In the genomic region with DNA sequence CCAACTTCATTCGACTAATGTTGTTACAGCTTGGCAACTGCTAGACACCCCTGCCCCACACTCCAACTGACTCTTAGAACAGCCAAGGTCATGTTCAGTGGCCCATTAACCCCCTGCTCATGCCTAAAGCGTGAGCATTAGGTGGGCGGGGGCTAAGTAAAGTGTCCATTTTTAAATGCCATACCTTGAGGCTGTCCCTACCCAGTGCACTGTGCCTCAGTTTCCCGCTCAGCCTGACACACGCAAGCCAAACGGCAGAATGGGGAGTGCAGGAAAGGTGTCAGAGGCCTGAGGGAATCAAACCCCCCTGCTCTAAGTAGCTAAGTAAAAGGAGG, we compare ENCODE assay signal across 12 mouse cellular contexts. TPM values are rescaled to one million over a fixed set of nuclear protein-coding genes. Genes with fewer than 3 reads are reported as not detected.
DNase-seq lines count a peak whose midpoint lies in the region; ATAC-seq and TF ChIP-seq lines count a peak whose summit lies in the region.
"Had no signal": no experiment of that assay in that cellular context is flagged by ENCODE, and none has a peak within 500 bp of the region (broad histone marks: within the 10 kb centered on the region; RNA-seq: fewer than 3 reads in every experiment).

No protein-coding gene starts in this region.

- H3K79me2 ChIP-seq in heart, adult 2 months (replicated peaks; ENCODE audit: control insufficient read depth, insufficient read depth, low read length): no peaks in the 10 kb centered on the region

- no peak for TF ChIP-seq EP300 in heart, adult 2 months (IDR thresholded peaks at IDR 0.05; ENCODE audit: insufficient read depth, low read depth, low read length)

- H3K9me3 ChIP-seq in E14TG2a.4 (ENCODE audit: low read length): no peaks in the 10 kb centered on the region
- no peaks in the 10 kb centered on the region for H3K9me3 ChIP-seq in forebrain, embryonic 15.5 days
- no peaks in the 10 kb centered on the region for H3K9me3 ChIP-seq in limb, embryonic 15.5 days
- H3K9me3 ChIP-seq: intestine, embryonic 15.5 days had no signal

- no peak overlapping the region for H3K9ac ChIP-seq in heart, adult 2 months (ENCODE audit: low read depth, low read length)
- no peak overlapping the region for H3K9ac ChIP-seq in forebrain, embryonic 15.5 days (replicated peaks)
- no peak overlapping the region for H3K9ac ChIP-seq in limb, embryonic 15.5 days
- H3K9ac ChIP-seq: intestine, embryonic 15.5 days had no signal

- H3K4me3 ChIP-seq in heart, adult 2 months: no peak overlapping the region
- peak overlapping the region; percentile 43; the same call in 1 of the 2 replicates for H3K4me3 ChIP-seq in E14TG2a.4 (replicated peaks; ENCODE audit: low read length)
- H3K4me3 ChIP-seq in forebrain, embryonic 15.5 days: no peak overlapping the region
- no peak overlapping the region for H3K4me3 ChIP-seq in limb, embryonic 15.5 days
- H3K4me3 ChIP-seq: intestine, embryonic 15.5 days had no signal

- no peaks in the 10 kb centered on the region; the same call in 1 of the 2 replicates for H3K27me3 ChIP-seq in heart, adult 2 months (ENCODE audit: control insufficient read depth, insufficient read depth, low read length)
- H3K27me3 ChIP-seq in E14TG2a.4 (ENCODE audit: insufficient read depth, low read length): peaks cover 64% of the 10 kb centered on the region
- no peaks in the 10 kb centered on the region for H3K27me3 ChIP-seq in forebrain, embryonic 15.5 days
- H3K27me3 ChIP-seq in limb, embryonic 15.5 days: 0 out of 2 replicates have a peak, but pooled peaks cover 3% of the 10 kb centered on the region
- H3K27me3 ChIP-seq: intestine, embryonic 15.5 days had no signal

- TF ChIP-seq CTCF in heart, adult 2 months (IDR thresholded peaks at IDR 0.05): no peak
- TF ChIP-seq CTCF in E14TG2a.4 (conservative IDR thresholded peaks at IDR 0.05; ENCODE audit: low read length): no peak

- H3K27ac ChIP-seq in heart, adult 2 months: peak overlapping the region; percentile 33; the same call in 1 of the 2 replicates
- peak overlapping the region; percentile 77 for H3K27ac ChIP-seq in forebrain, embryonic 15.5 days (replicated peaks)
- 0 out of 2 replicates have a peak overlapping the region, but pooled peaks have one; percentile 33 for H3K27ac ChIP-seq in limb, embryonic 15.5 days
- H3K27ac ChIP-seq: intestine, embryonic 15.5 days had no signal

- DNase-seq in heart, adult 2 months: no peak
- no peak for DNase-seq in heart, postnatal 4 days
- no peak for DNase-seq in urinary bladder, postnatal 10 days (ENCODE audit: low spot score)
- DNase-seq in yolk sac, embryonic 10.5 days (ENCODE audit: low spot score): no peak
- no peak for DNase-seq in cerebellum, adult 11 months
- DNase-seq: adrenal gland, adult 8-10 months; cerebellum, adult 18-20 months; gastrocnemius, postnatal 36 days had no signal

- 65% methylated on average over 6 of the region's 6 CpGs for WGBS in heart, adult 2 months
- WGBS in forebrain, embryonic 15.5 days: 19% methylated on average over 6 of the region's 6 CpGs
- 35% methylated on average over 6 of the region's 6 CpGs for WGBS in limb, embryonic 15.5 days

- no peak for TF ChIP-seq POLR2A in heart, adult 2 months (IDR thresholded peaks at IDR 0.05; ENCODE audit: insufficient read depth, low read depth, low read length)

- intact Hi-C loops in heart, adult 2 months (cut with DNase I): no loop called here

- H3K4me2 ChIP-seq in forebrain, embryonic 15.5 days (replicated peaks): no peak overlapping the region
- no peak overlapping the region for H3K4me2 ChIP-seq in limb, embryonic 15.5 days
- H3K4me2 ChIP-seq: intestine, embryonic 15.5 days had no signal

- ATAC-seq in forebrain, embryonic 15.5 days (replicated peaks): no peak
- ATAC-seq in limb, embryonic 15.5 days (ENCODE audit: insufficient number of reproducible peaks, low FRiP score, low TSS enrichment, low read depth): peak; percentile 2; the same call in 1 of the 2 replicates
- ATAC-seq: intestine, embryonic 15.5 days had no signal

- H3K4me1 ChIP-seq in heart, adult 2 months (ENCODE audit: control insufficient read depth, insufficient read depth, low read length): peaks cover 8% of the 10 kb centered on the region; the same call in 1 of the 2 replicates
- peaks cover 66% of the 10 kb centered on the region for H3K4me1 ChIP-seq in E14TG2a.4 (replicated peaks; ENCODE audit: low read depth, low read length)
- peaks cover 23% of the 10 kb centered on the region for H3K4me1 ChIP-seq in forebrain, embryonic 15.5 days
- H3K4me1 ChIP-seq in limb, embryonic 15.5 days: peaks cover 26% of the 10 kb centered on the region

- no peaks in the 10 kb centered on the region for H3K36me3 ChIP-seq in heart, adult 2 months (ENCODE audit: control insufficient read depth, insufficient read depth, low read length)
- no peaks in the 10 kb centered on the region for H3K36me3 ChIP-seq in E14TG2a.4 (ENCODE audit: insufficient read depth, low read length)
- H3K36me3 ChIP-seq in forebrain, embryonic 15.5 days: no peaks in the 10 kb centered on the region
- H3K36me3 ChIP-seq in limb, embryonic 15.5 days: no peaks in the 10 kb centered on the region
- H3K36me3 ChIP-seq: intestine, embryonic 15.5 days had no signal

RNA-seq across cellular contexts. Expression of a gene that starts 12.6 kb away (rescaled TPM):
- total RNA-seq in heart, adult 2 months (2021): 100 to 1,000 TPM; 629 to 748 TPM
- polyA plus RNA-seq in heart, adult 2 months (2012; rRNA removed): 329 and 365 TPM in 2 replicates
- total RNA-seq in heart, postnatal 4 days (2021): 100 to 1,000 TPM; 463 to 468 TPM
- 6.0 and 7.9 TPM in 2 replicates for polyA plus RNA-seq in forebrain, embryonic 15.5 days (2015; fragmentation: Nextera tagmentation; extraction: Ambion mirVana)
- 59.9 and 65.2 TPM in 2 replicates for polyA plus RNA-seq in limb, embryonic 15.5 days (2015; fragmentation: Nextera tagmentation; extraction: Ambion mirVana)

RNA-seq across cellular contexts. Expression of a gene that starts 13.7 kb away (rescaled TPM):
- 1 to 10 TPM; 1.1 to 1.2 TPM for total RNA-seq in heart, adult 2 months (2021)
- 0.59 and 1.0 TPM in 2 replicates for polyA plus RNA-seq in heart, adult 2 months (2012; rRNA removed)
- 1 to 10 TPM; 1.1 to 1.2 TPM for total RNA-seq in heart, postnatal 4 days (2021)
- polyA plus RNA-seq in forebrain, embryonic 15.5 days (2015; fragmentation: Nextera tagmentation; extraction: Ambion mirVana): 0.13 and 0.14 TPM in 2 replicates
- polyA plus RNA-seq in limb, embryonic 15.5 days (2015; fragmentation: Nextera tagmentation; extraction: Ambion mirVana): 0.35 and 0.84 TPM in 2 replicates

RNA-seq across cellular contexts. Expression of a gene that starts 42.1 kb away (rescaled TPM):
- total RNA-seq in heart, adult 2 months (2021): under 1 TPM; 0.14 to 0.52 TPM
- 0.82 and 1.3 TPM in 2 replicates for polyA plus RNA-seq in heart, adult 2 months (2012; rRNA removed)
- under 1 TPM; 0.11 to 0.17 TPM for total RNA-seq in heart, postnatal 4 days (2021)
- polyA plus RNA-seq in forebrain, embryonic 15.5 days (2015; fragmentation: Nextera tagmentation; extraction: Ambion mirVana): 0.13 TPM in 2 replicates
- polyA plus RNA-seq in limb, embryonic 15.5 days (2015; fragmentation: Nextera tagmentation; extraction: Ambion mirVana): 0.45 and 0.51 TPM in 2 replicates
- total RNA-seq: gastrocnemius, postnatal 36 days had no signal
